Mouse (Mus musculus) spleen, postnatal 10 days (tissue): ENCODE measurements around the gene Cd81.

Experiments
- DNase-seq, 2 experiments: peaks; one replicate each; pipeline ENCODE4 v3.0.0; 2021 to 2022; ENCODE audit warnings: low spot score in 2 of 2

The Cd81 gene

DNA sequence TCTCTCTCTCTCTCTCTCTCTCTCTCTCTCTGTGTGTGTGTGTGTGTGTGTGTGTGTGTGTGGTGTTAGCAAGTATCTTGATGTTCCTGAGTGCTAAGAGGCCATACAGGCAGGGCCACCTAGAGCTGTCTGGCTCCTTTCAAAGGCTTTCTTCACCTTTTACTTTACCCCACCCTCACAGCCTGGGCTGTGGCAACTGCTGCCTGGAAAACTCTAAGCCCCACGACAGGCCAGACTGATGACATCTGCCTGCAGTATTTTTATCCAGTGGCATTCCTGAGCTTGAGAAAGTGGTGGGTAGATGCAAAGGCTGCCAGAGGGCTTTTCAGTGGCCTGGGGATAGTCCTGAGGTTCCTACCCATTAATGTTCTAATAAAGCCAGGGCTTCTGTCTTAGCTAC, 59.9 kb downstream of the Cd81 start:
- DNase-seq = no peak

DNA sequence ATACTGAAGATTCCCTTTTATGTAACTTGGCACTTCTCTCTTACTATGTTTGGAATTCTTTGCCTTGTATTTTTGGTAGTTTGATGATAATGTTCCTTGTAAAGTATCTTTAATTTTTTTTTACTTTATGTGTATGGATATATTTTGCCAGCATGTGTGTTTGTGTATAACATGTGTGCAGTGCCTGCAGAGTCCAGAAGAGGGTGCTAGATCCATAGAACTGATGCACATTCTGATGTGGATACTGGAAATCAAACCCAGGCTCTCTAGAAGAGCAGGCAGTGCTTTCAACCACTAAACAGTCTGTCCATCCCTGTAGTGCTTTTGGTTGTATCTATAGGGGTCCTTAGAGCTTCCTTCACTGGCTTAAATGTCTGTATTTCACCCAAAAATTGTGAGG, 62.2 kb downstream of the Cd81 start:
- no peak for DNase-seq

DNA sequence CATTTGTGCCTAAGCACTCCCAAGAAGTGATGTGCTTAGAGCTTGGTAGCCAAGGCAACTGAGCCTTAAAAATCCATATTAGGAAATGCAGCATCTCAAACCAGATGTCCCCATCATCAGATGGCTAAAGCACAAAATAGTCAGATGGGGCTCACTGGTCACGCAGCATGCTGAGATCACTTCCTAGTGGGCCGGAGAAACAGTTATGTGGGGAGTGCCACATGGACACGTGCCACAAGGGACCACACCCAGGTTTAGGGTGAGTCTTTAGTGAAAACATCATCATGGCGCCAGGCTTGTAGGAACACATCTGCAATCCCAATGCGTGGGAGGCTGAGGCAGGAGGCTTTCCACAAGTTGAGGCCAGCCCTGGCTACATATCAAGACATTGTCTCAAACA, 64.0 kb downstream of the Cd81 start:
- no peak for DNase-seq
